Mouse (Mus musculus) forebrain, postnatal 0 days (tissue): ENCODE measurements at regions not wholly inside any gene's neighbourhood (a gene's known extent, or its start where the extent isn't known, plus 50 kb on each side); places are given as distances from the start of the nearest gene placed in this dataset.

ENCODE experiments used
- ATAC-seq: fragments of 200-750 bp; cut with Nextera tagmentation; 2 replicates; pipeline ENCODE4 v1.8.0; 2017; ENCODE audit warnings: mild to moderate bottlenecking, moderate library complexity
- DNase-seq: peaks from one replicate; pipeline ENCODE4 v3.0.0-alpha.2; 2015
- H3K27ac ChIP-seq: fragments of 300-500 bp; sonication (generic); 2 replicates; pipeline ENCODE4 v1.5.1; 2014; ENCODE audit warnings: low read depth, mild to moderate bottlenecking, antibody characterized with exemption, low read length, moderate library complexity, mixed read lengths
- H3K27me3 ChIP-seq: fragments of 300-500 bp; sonication (generic); 2 replicates; pipeline ENCODE4 v1.6.1; 2014; ENCODE audit warnings: mild to moderate bottlenecking, low read length, mixed read lengths; ENCODE audit not compliant: insufficient read depth
- H3K36me3 ChIP-seq: fragments of 300-500 bp; sonication (generic); 2 replicates; pipeline ENCODE4 v1.6.1; 2014; ENCODE audit warnings: mild to moderate bottlenecking, moderate library complexity; ENCODE audit not compliant: insufficient read depth
- H3K4me1 ChIP-seq: fragments of 300-500 bp; sonication (generic); 2 replicates; pipeline ENCODE4 v1.6.1; 2014; ENCODE audit warnings: antibody characterized with exemption; ENCODE audit not compliant: insufficient read depth
- H3K4me2 ChIP-seq: fragments of 300-500 bp; sonication (generic); 2 replicates; pipeline ENCODE4 v1.6.1; 2014; ENCODE audit warnings: low read depth, mild to moderate bottlenecking, moderate library complexity
- H3K4me3 ChIP-seq: fragments of 300-500 bp; sonication (generic); 2 replicates; pipeline ENCODE4 v1.5.1; 2014; ENCODE audit warnings: low read depth, low read length, mixed read lengths
- H3K9ac ChIP-seq: fragments of 300-500 bp; sonication (generic); 2 replicates; pipeline ENCODE4 v1.6.1; 2014; ENCODE audit warnings: mild to moderate bottlenecking
- H3K9me3 ChIP-seq: fragments of 300-500 bp; sonication (generic); 2 replicates; pipeline ENCODE4 v1.6.1; 2016; ENCODE audit warnings: low read length
- CTCF ChIP-seq: sonication (generic); IDR thresholded peaks from 2 replicates; pipeline ENCODE4 v1.5.1; 2016; ENCODE audit warnings: antibody characterized with exemption, control low read depth, low read depth
- WGBS: fragments of 180-500 bp; shearing (Covaris S2); extraction: QIAGEN DNeasy Blood & Tissue Kit; methylation state at CpG from one replicate; pipeline ENCODE4 v1.1.7; 2014; 5-methylcytosine and 5-hydroxymethylcytosine counted together

DNA sequence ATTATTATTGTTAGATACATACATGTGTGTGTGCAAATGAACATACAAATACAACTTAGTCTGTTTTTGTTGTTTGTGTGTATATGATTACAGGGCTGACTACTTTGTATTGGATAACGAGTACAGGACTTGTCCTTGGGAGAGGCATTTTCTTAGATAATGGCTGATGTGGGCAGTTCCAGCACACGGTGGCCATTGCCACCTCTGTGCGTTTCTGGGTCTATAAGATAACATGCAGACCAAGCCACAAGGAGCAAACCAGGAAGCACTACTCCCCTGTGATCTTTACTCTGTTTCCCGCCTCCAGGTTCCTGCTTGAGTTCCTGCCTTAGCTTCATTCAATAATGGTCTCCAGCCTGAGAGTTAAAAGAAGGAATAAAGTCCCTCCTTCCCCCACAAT lies 77.3 kb upstream of the Mbnl1 start:
- Histone ChIP-seq H3K9ac (no peak overlapping the region), H3K4me2 (no peak overlapping the region), H3K9me3 (no peaks in the 10 kb centered on the region), H3K27me3 (no peaks in the 10 kb centered on the region), H3K4me3 (no peak overlapping the region), H3K36me3 (no peaks in the 10 kb centered on the region), H3K27ac (no peak overlapping the region), H3K4me1 (no peaks in the 10 kb centered on the region)
- ATAC-seq (no peak), DNase-seq (no peak)
- WGBS, result 82% methylated on average over 4 of the region's 4 CpGs
- TF ChIP-seq CTCF, result no peak

DNA sequence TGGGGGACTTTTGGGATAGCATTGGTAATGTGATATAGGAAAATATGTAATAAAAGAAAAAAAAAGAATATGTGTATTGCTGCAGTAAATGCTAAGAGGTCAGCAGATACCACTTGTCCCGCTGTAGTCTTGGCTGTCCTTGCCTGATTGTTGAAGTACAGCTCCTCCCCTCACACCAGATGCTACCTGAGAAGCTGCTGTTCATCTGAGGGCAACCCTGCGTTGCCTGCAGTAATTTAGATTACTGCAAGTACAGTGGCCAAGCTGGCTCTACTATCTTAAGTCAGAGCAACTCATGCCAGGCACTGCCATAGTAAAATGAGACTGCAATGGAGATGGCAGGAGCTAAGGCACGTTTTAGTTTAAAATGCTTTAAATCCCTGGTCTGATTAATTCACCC lies 75.7 kb upstream of the Mbnl1 start:
- Histone ChIP-seq H3K9me3 (no peaks in the 10 kb centered on the region), H3K4me1 (no peaks in the 10 kb centered on the region), H3K4me3 (no peak overlapping the region), H3K9ac (no peak overlapping the region), H3K27me3 (no peaks in the 10 kb centered on the region), H3K27ac (no peak overlapping the region), H3K36me3 (no peaks in the 10 kb centered on the region), H3K4me2 (no peak overlapping the region)
- 81% methylated on average over 3 of the region's 3 CpGs for WGBS
- DNase-seq (no peak), ATAC-seq (no peak)
- TF ChIP-seq CTCF, result no peak

DNA sequence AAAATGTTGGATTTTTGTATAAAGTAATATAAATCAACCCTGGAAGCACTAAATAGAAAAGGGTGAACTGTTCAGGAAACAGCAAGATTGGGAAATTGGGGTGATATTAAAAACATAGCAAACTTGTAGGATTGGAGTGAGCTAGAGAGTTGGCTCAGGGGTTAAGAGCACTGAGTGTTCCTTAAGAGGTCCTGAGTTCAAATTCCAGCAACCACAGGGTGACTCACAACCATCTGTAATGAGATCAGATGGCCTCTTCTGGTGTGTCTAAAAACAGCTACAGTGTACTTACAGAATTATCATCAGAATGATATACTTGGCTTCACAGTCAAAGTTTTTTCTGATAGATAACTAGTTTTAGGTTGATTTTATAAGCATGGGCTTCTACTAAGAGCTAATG lies 73.8 kb upstream of the Mbnl1 start:
- DNase-seq, result no peak
- no peak overlapping the region for H3K4me2 ChIP-seq
- no peak overlapping the region for H3K9ac ChIP-seq
- H3K27me3 ChIP-seq, result no peaks in the 10 kb centered on the region
- H3K4me1 ChIP-seq, result no peaks in the 10 kb centered on the region
- TF ChIP-seq CTCF, result no peak
- ATAC-seq, result no peak
- H3K4me3 ChIP-seq, result no peak overlapping the region
- H3K27ac ChIP-seq, result no peak overlapping the region
- no peaks in the 10 kb centered on the region for H3K9me3 ChIP-seq
- no peaks in the 10 kb centered on the region for H3K36me3 ChIP-seq

DNA sequence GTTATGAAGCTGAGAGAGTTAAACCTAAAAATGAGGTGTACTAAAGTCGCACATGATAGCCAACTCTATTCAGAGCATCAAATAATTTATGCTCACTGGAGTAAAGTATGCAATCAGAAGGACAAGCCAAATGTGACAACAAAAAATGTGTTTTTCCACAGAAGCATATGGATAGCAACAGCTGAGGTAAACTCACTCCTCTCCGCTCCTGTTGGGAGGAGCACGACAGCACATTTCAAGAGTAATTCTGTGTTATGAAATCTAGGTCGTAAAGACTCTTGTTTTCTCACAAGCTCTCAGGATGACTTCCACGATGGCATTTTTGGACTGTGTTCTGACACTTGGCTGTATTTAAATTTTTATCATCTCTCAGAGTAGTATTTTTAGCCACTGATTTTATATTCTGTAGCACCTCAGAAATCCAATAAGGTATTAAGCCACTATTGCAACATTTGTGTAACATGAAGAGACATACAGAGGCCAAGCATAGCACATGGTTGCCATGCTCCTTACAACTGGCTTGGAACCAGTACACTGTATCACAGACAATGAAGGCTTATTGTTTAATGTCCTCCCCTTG lies 70.3 kb upstream of the Mbnl1 start:
- no peak overlapping the region for H3K9ac ChIP-seq
- ATAC-seq (no peak), DNase-seq (no peak)
- H3K9me3 ChIP-seq, result no peaks in the 10 kb centered on the region
- H3K27ac ChIP-seq, result no peak overlapping the region
- H3K36me3 ChIP-seq, result no peaks in the 10 kb centered on the region
- TF ChIP-seq CTCF, result no peak
- WGBS, result 69% methylated on average over 5 of the region's 5 CpGs
- no peaks in the 10 kb centered on the region for H3K4me1 ChIP-seq
- no peaks in the 10 kb centered on the region for H3K27me3 ChIP-seq
- no peak overlapping the region for H3K4me2 ChIP-seq
- H3K4me3 ChIP-seq, result no peak overlapping the region

DNA sequence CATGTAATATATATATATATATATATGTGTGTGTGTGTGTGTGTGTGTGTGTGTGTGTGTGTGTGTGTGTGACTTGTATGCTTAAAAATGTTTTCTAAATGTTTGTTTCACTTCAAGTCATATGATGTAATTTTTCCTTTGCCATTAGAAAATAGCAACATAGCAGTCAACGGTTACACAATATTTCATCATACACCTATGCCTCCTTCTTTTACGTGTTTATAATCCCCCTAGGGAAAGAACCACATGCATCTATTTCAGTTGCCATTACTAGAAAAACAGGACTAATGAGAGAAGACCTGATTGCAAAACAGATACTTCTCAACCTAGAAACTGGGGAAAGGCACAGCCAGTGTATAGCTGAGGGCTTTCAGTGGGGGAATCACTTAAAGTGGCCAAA lies 65.2 kb upstream of the Mbnl1 start:
- TF ChIP-seq CTCF, result no peak
- no peak for ATAC-seq
- H3K27ac ChIP-seq, result no peak overlapping the region
- no peaks in the 10 kb centered on the region for H3K36me3 ChIP-seq
- no peak overlapping the region for H3K4me3 ChIP-seq
- no peak for DNase-seq
- 92% methylated on average over 2 of the region's 2 CpGs for WGBS
- H3K4me1 ChIP-seq, result no peaks in the 10 kb centered on the region
- no peaks in the 10 kb centered on the region for H3K27me3 ChIP-seq
- H3K9ac ChIP-seq, result no peak overlapping the region
- no peaks in the 10 kb centered on the region for H3K9me3 ChIP-seq
- H3K4me2 ChIP-seq, result no peak overlapping the region

DNA sequence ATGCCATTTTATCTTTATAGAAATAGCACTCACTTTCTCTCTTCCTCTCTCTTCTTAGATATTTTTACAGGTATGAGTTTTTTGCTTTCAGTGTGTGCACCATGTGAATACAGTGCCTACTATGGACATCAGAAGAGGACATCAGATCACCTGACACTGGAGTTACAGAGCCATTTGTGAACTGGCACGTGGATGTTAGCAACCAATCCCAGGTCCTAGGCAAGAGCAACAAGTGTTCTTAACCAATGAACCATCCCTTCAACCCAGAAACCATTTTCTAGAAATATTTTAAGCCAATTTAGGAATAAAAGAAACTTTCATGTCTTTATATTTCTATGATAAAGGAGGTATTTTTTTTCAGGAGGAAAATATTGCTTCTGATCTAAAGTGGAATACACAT lies 64.7 kb upstream of the Mbnl1 start:
- no peaks in the 10 kb centered on the region for H3K36me3 ChIP-seq
- no peak for TF ChIP-seq CTCF
- 52% methylated on average over 1 of the region's 1 CpGs for WGBS
- DNase-seq (no peak), ATAC-seq (no peak)
- no peak overlapping the region for H3K4me2 ChIP-seq
- no peaks in the 10 kb centered on the region for H3K27me3 ChIP-seq
- H3K9ac ChIP-seq, result no peak overlapping the region
- no peak overlapping the region for H3K27ac ChIP-seq
- H3K9me3 ChIP-seq, result no peaks in the 10 kb centered on the region
- no peaks in the 10 kb centered on the region for H3K4me1 ChIP-seq
- no peak overlapping the region for H3K4me3 ChIP-seq

DNA sequence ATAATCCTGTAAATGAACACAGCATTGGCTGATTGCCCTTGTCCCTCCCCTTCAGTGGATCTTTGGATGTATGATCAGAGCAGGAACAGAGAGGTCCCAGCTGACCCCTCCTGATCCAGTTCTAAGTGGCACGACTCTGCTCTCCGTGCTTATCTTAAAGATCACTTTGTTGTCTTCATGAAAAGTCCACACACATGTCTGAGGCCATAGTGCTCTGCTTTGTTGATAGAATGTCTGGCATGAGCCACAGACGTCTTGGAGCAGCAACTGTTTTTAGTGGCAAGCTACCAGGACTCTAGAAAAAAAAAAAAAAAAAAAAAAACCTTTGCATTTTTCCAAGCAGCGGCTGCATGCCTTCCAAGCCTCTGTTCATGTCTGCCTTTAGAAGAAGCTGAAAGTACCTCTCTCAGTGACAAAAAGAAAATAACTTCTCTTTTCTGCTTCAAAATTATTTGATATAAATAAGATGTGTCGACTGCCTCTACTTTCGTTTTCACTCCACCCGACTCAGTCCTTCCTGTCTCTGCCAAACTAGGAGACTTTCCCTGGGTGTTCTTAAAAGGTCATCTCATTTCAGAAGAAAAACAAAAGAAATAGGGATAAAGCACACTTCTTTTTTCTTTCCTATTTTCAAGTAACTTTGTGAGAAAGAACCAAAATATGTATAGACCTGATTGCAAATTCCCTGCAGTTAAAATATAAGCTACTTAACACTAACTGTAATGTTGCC lies 63.9 kb upstream of the Mbnl1 start:
- Histone ChIP-seq H3K36me3 (no peaks in the 10 kb centered on the region), H3K4me3 (peak overlapping the region; percentile 11; the same call in 1 of the 2 replicates), H3K9me3 (no peaks in the 10 kb centered on the region), H3K4me2 (peak overlapping the region; percentile 26), H3K27me3 (no peaks in the 10 kb centered on the region), H3K4me1 (no peaks in the 10 kb centered on the region), H3K27ac (no peak overlapping the region), H3K9ac (no peak overlapping the region)
- 25% methylated on average over 7 of the region's 7 CpGs for WGBS
- peak; percentile 12 for DNase-seq
- ATAC-seq, result peak; percentile 56; the same call in 1 of the 2 replicates
- no peak for TF ChIP-seq CTCF
